Mouse (Mus musculus) small intestine, adult 2 months (tissue): ENCODE results near the gene Pou4f2. TPM values are rescaled to one million over a fixed set of nuclear protein-coding genes. Genes with fewer than 3 reads are reported as not detected.

Experiments
- H3K27ac ChIP-seq: fragments of 200-500 bp; 2 replicates; pipeline ENCODE4 v1.5.1; 2012; ENCODE audit warnings: low read depth, low read length, control low read depth, inconsistent platforms; ENCODE audit not compliant: insufficient read depth
- H3K27me3 ChIP-seq: fragments of 200-500 bp; 2 replicates; pipeline ENCODE4 v1.6.1; 2012; ENCODE audit warnings: mild to moderate bottlenecking, moderate library complexity, low read length, inconsistent platforms; ENCODE audit not compliant: control insufficient read depth, insufficient read depth
- H3K36me3 ChIP-seq: fragments of 200-500 bp; 2 replicates; pipeline ENCODE4 v1.6.1; 2012; ENCODE audit warnings: mild to moderate bottlenecking, low read length, control low read depth, inconsistent platforms; ENCODE audit not compliant: control insufficient read depth, insufficient read depth
- H3K4me1 ChIP-seq: fragments of 200-500 bp; 2 replicates; pipeline ENCODE4 v1.6.1; 2012; ENCODE audit warnings: low read length, inconsistent platforms, mixed read lengths; ENCODE audit not compliant: control insufficient read depth, insufficient read depth, insufficient read length
- H3K4me3 ChIP-seq: fragments of 200-500 bp; 2 replicates; pipeline ENCODE4 v1.5.1; 2012; ENCODE audit warnings: low read depth, mild to moderate bottlenecking, control low read depth, inconsistent platforms, low read length, moderate library complexity
- CTCF ChIP-seq: fragments of 200-500 bp; IDR thresholded peaks from 2 replicates; pipeline ENCODE4 v1.5.1; 2012; ENCODE audit warnings: low read depth, mild to moderate bottlenecking, control low read depth, inconsistent platforms, low read length, moderate library complexity, mixed read lengths; ENCODE audit not compliant: insufficient replicate concordance, insufficient read length; ENCODE audit errors: extremely low read depth
- POLR2A ChIP-seq: fragments of 200-500 bp; IDR thresholded peaks from 2 replicates; pipeline ENCODE4 v1.6.1; 2012; ENCODE audit warnings: low read depth, mild to moderate bottlenecking, control low read depth, inconsistent platforms, low read length, moderate library complexity
- WGBS: fragments of 180-500 bp; shearing (Covaris S2); methylation state at CpG from one replicate; pipeline ENCODE4 v1.1.7; 2018; 5-methylcytosine and 5-hydroxymethylcytosine counted together
- polyA plus RNA-seq: library from polyadenylated mRNA; depleted of rRNA; stranded (reverse); fragments of >200 nt; gene quantifications from 2 replicates; pipeline ENCODE4 v1.2.3, GENCODE M21; 2012; rRNA removed

Pou4f2 gene
- polyA plus RNA-seq, result not detected in 2 replicates

GRCm38 (mm10) chr8:78436071-78436651 lies at the start of gene Pou4f2:
Gene Pou4f2 (minus strand): TSS chr8:78436645.
- H3K27me3 ChIP-seq, result peaks cover 27% of the 10 kb centered on the region
- TF ChIP-seq POLR2A (no peak), CTCF (no peak)
- H3K27ac ChIP-seq, result no peak within 1 kb of the TSS
- no peaks in the 10 kb centered on the region for H3K4me1 ChIP-seq
- no peak within 1 kb of the TSS for H3K4me3 ChIP-seq
- no peaks in the 10 kb centered on the region for H3K36me3 ChIP-seq
- WGBS, result 1% methylated on average over 44 of the region's 54 CpGs

- 34% methylated on average over 6 of the region's 6 CpGs for WGBS
- no peak overlapping the region for H3K27ac ChIP-seq
- no peaks in the 10 kb centered on the region for H3K27me3 ChIP-seq
- TF ChIP-seq CTCF, result no peak
- no peak for TF ChIP-seq POLR2A
- no peaks in the 10 kb centered on the region for H3K4me1 ChIP-seq
- no peak overlapping the region for H3K4me3 ChIP-seq
- no peaks in the 10 kb centered on the region for H3K36me3 ChIP-seq
These were observed 40.8 kb upstream of the Pou4f2 start for GRCm38 (mm10) chr8:78477051-78477829.

GRCm38 (mm10) chr8:78467889-78468288 lies 31.4 kb upstream of the Pou4f2 start:
- 88% methylated on average over 2 of the region's 2 CpGs for WGBS
- no peaks in the 10 kb centered on the region for H3K36me3 ChIP-seq

GRCm38 (mm10) chr8:78463941-78464340 lies 27.5 kb upstream of the Pou4f2 start:
- WGBS, result 64% methylated on average over 2 of the region's 2 CpGs
- H3K27me3 ChIP-seq, result no peaks in the 10 kb centered on the region
- H3K4me3 ChIP-seq, result no peak overlapping the region
- no peaks in the 10 kb centered on the region for H3K4me1 ChIP-seq
- no peaks in the 10 kb centered on the region for H3K36me3 ChIP-seq
- H3K27ac ChIP-seq, result no peak overlapping the region
- TF ChIP-seq CTCF (no peak), POLR2A (no peak)

More at GRCm38 (mm10) chr8:78467889-78468288, 31.4 kb upstream of the Pou4f2 start:
- H3K4me1 ChIP-seq, result no peaks in the 10 kb centered on the region
- TF ChIP-seq CTCF (no peak), POLR2A (no peak)
- no peaks in the 10 kb centered on the region for H3K27me3 ChIP-seq
- H3K4me3 ChIP-seq, result no peak overlapping the region
- no peak overlapping the region for H3K27ac ChIP-seq

GRCm38 (mm10) chr8:78456441-78456840 lies 20.0 kb upstream of the Pou4f2 start:
- 74% methylated on average over 3 of the region's 3 CpGs for WGBS
- Histone ChIP-seq H3K36me3 (no peaks in the 10 kb centered on the region), H3K27ac (no peak overlapping the region), H3K27me3 (no peaks in the 10 kb centered on the region), H3K4me1 (no peaks in the 10 kb centered on the region), H3K4me3 (no peak overlapping the region)
- TF ChIP-seq POLR2A, result no peak
- no peak for TF ChIP-seq CTCF

GRCm38 (mm10) chr8:78442781-78443180 lies 6.3 kb upstream of the Pou4f2 start:
- 89% methylated on average over 1 of the region's 1 CpGs for WGBS
- no peak for TF ChIP-seq CTCF
- TF ChIP-seq POLR2A, result no peak
- no peaks in the 10 kb centered on the region for H3K36me3 ChIP-seq
- H3K4me3 ChIP-seq, result no peak overlapping the region
- no peaks in the 10 kb centered on the region for H3K4me1 ChIP-seq
- no peak overlapping the region for H3K27ac ChIP-seq
- H3K27me3 ChIP-seq, result no peaks in the 10 kb centered on the region; the same call in none of the 2 replicates

- Histone ChIP-seq H3K36me3 (no peaks in the 10 kb centered on the region), H3K27me3 (peaks cover 27% of the 10 kb centered on the region), H3K4me3 (no peak overlapping the region), H3K27ac (no peak overlapping the region), H3K4me1 (no peaks in the 10 kb centered on the region)
- 5% methylated on average over 18 of the region's 18 CpGs for WGBS
- no peak for TF ChIP-seq POLR2A
- TF ChIP-seq CTCF, result no peak
These were observed 1.7 kb upstream of the Pou4f2 start for GRCm38 (mm10) chr8:78438121-78438520.
